Mouse (Mus musculus) myocyte (in vitro differentiated cells): ENCODE results near the gene Cfap65. TPM values are rescaled to one million over a fixed set of nuclear protein-coding genes. Genes with fewer than 3 reads are reported as not detected.

Experiments used
- H3K27me3 ChIP-seq: one replicate; pipeline ENCODE4 v1.6.1; 2011; ENCODE audit not compliant: control insufficient read depth, insufficient read depth, insufficient read length
- H3K36me3 ChIP-seq: one replicate; pipeline ENCODE4 v1.6.1; 2011; ENCODE audit not compliant: control insufficient read depth, insufficient read depth
- H3K4me2 ChIP-seq: one replicate; pipeline ENCODE4 v1.6.1; 2011; ENCODE audit warnings: low read depth, control low read depth
- H3K4me3 ChIP-seq: one replicate; pipeline ENCODE4 v1.5.1; 2011; ENCODE audit warnings: mild to moderate bottlenecking, control low read depth, moderate library complexity
- H3K79me2 ChIP-seq: one replicate; pipeline ENCODE4 v1.6.1; 2011; ENCODE audit not compliant: control insufficient read depth, insufficient read depth
- H3ac ChIP-seq: one replicate; pipeline ENCODE4 v1.6.1; 2011; ENCODE audit not compliant: control insufficient read depth, insufficient read length
- CEBPB ChIP-seq: IDR thresholded peaks from 2 replicates; pipeline ENCODE4 v1.6.1; 2011; ENCODE audit warnings: mild to moderate bottlenecking, moderate library complexity; ENCODE audit not compliant: poor library complexity, insufficient read depth, severe bottlenecking
- E2F4 ChIP-seq: IDR thresholded peaks from one replicate; pipeline ENCODE4 v1.6.1; 2011; ENCODE audit warnings: mild to moderate bottlenecking, control low read depth, moderate library complexity; ENCODE audit not compliant: insufficient read depth
- MAX ChIP-seq: IDR thresholded peaks from one replicate; pipeline ENCODE4 v1.6.1; 2011; ENCODE audit warnings: low read depth, mild to moderate bottlenecking, control low read depth
- MYOD1 ChIP-seq, 3 experiments: IDR thresholded peaks; one replicate each; pipeline ENCODE4 v1.6.1; 2011; ENCODE audit warnings: control low read depth in 2 of 3, low read depth in 2 of 3, mild to moderate bottlenecking in 2 of 3, moderate library complexity in 1 of 3; ENCODE audit not compliant: insufficient read length in 2 of 3, control insufficient read depth in 1 of 3
- MYOG ChIP-seq, 3 experiments: IDR thresholded peaks; one replicate each; pipeline ENCODE4 v1.6.1; 2011; ENCODE audit warnings: control low read depth in 2 of 3, low read depth in 2 of 3, mild to moderate bottlenecking in 2 of 3; ENCODE audit not compliant: insufficient read length in 2 of 3, control insufficient read depth in 1 of 3, insufficient read depth in 1 of 3
- POLR2A ChIP-seq: IDR thresholded peaks from one replicate; pipeline ENCODE4 v1.6.1; 2011; ENCODE audit warnings: low read depth, mild to moderate bottlenecking, control low read depth, moderate library complexity; ENCODE audit not compliant: insufficient read length
- POLR2AphosphoS2 ChIP-seq: IDR thresholded peaks from one replicate; pipeline ENCODE4 v1.6.1; 2011; ENCODE audit warnings: low read depth, control low read depth; ENCODE audit not compliant: insufficient read length
- REST ChIP-seq: IDR thresholded peaks from one replicate; pipeline ENCODE4 v1.6.1; 2011; ENCODE audit warnings: mild to moderate bottlenecking, control low read depth, moderate library complexity; ENCODE audit not compliant: insufficient read depth, insufficient read length
- SRF ChIP-seq: IDR thresholded peaks from one replicate; pipeline ENCODE4 v1.6.1; 2011; ENCODE audit warnings: low read depth; ENCODE audit not compliant: control insufficient read depth, insufficient read length
- TCF12 ChIP-seq: IDR thresholded peaks from one replicate; pipeline ENCODE4 v1.6.1; 2011; ENCODE audit warnings: mild to moderate bottlenecking, control low read depth; ENCODE audit not compliant: poor library complexity, insufficient read depth, severe bottlenecking
- TCF3 ChIP-seq: IDR thresholded peaks from one replicate; pipeline ENCODE4 v1.6.1; 2011; ENCODE audit warnings: low read depth, control low read depth; ENCODE audit not compliant: insufficient read length
- USF1 ChIP-seq: IDR thresholded peaks from one replicate; pipeline ENCODE4 v1.6.1; 2011; ENCODE audit warnings: low read depth, mild to moderate bottlenecking, control low read depth, moderate library complexity
- polyA plus RNA-seq: library from polyadenylated mRNA; unstranded; fragments of >200 nt; fragmentation: generic; extraction: Trizol; gene quantifications from one replicate; pipeline ENCODE4 v1.2.1, GENCODE M21; 2012; ENCODE audit warnings: missing spikeins

Gene Cfap65
- polyA plus RNA-seq, 1 experiment = not detected

GRCm38 (mm10) chr1:74961722-74962121 lies 26.3 kb upstream of the Cfap65 start:
- Histone ChIP-seq H3ac (no peak overlapping the region), H3K27me3 (peaks cover 47% of the 10 kb centered on the region), H3K79me2 (no peaks in the 10 kb centered on the region), H3K36me3 (no peaks in the 10 kb centered on the region), H3K4me3 (no peak overlapping the region), H3K4me2 (no peak overlapping the region)
- TF ChIP-seq POLR2AphosphoS2 (no peak), POLR2A (no peak), TCF3 (no peak), MAX (no peak), SRF (no peak), CEBPB (no peak), TCF12 (no peak), E2F4 (no peak), REST (no peak), MYOD1 (IDR thresholded peaks at IDR 0.05; ENCODE audit: control insufficient read depth in 1 of 3, insufficient read length in 2 of 3, low read depth in 2 of 3) (no peak), MYOG (IDR thresholded peaks at IDR 0.05; ENCODE audit: control insufficient read depth in 1 of 3, insufficient read depth in 1 of 3, insufficient read length in 2 of 3, low read depth in 2 of 3) (no peak), USF1 (no peak)

DNA sequence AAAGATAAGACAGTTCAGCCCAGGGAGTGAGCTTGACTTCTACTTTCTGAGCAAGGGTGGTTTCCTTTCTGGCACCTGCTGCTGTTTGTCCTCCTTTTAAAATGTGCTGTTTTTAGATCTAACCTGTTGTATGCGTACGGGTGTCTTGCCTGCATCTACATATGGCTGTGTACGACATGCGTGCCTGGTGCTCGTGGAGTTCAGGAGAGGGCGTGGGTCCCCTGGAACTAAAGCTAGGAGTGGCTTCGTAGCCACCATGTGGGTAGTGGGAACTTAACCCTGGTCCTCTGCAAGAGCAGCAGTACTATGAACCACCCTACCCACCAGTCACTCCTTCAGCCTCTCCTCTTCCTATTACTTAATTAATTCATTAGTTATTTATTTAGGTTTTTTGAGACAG lies 24.7 kb upstream of the Cfap65 start:
- no peak overlapping the region for H3ac ChIP-seq
- no peak overlapping the region for H3K4me3 ChIP-seq
- no peaks in the 10 kb centered on the region for H3K79me2 ChIP-seq
- no peak overlapping the region for H3K4me2 ChIP-seq
- H3K36me3 ChIP-seq = no peaks in the 10 kb centered on the region
- no peak for TF ChIP-seq SRF
- TF ChIP-seq MYOD1 (IDR thresholded peaks at IDR 0.05; ENCODE audit: control insufficient read depth in 1 of 3, insufficient read length in 2 of 3, low read depth in 2 of 3) = no peak
- TF ChIP-seq E2F4 = no peak
- TF ChIP-seq CEBPB = no peak
- TF ChIP-seq TCF3 = no peak
- no peak for TF ChIP-seq REST
- TF ChIP-seq MYOG (IDR thresholded peaks at IDR 0.05; ENCODE audit: control insufficient read depth in 1 of 3, insufficient read depth in 1 of 3, insufficient read length in 2 of 3, low read depth in 2 of 3) = no peak
- TF ChIP-seq POLR2A = no peak
- no peak for TF ChIP-seq MAX
- TF ChIP-seq TCF12 = no peak
- no peak for TF ChIP-seq POLR2AphosphoS2
- no peak for TF ChIP-seq USF1
- peaks cover 53% of the 10 kb centered on the region for H3K27me3 ChIP-seq

DNA sequence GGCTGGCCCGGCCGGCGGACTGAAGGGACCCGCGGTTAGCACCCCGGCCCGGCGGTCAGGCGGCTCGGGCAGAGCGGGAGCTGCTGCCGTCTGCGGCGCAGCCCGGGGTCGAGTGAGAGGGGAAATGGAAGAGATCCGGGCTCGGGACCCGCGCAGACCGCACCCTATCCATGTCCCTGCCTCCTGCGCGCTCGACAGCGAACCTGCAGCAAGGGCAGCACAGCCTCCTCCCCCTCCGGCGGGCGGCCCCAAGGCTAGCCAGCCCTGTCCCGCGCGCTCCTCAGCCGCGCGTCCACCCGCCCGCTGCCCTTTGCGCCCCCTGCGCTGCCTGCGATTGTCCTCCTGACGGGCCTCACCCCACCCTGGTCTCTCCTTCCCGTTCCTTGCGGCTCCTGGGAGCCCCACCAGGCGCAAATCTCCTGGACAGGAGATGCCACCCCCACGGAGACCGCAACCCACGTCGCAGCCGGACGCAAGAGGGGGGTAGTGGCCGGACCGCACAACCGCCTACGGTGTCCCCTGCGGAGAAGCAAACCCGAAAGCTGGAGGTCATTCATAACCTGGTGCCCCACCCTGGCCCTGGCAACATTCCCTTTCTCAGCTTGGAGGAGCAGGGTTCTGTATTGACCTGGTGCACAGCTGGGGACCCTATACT lies 16.3 kb upstream of the Cfap65 start, which contains the start of gene Ihh:
Gene Ihh (minus strand): TSS at position 117 of the 655 bp plus-strand sequence.
- Histone ChIP-seq H3K36me3 (no peaks in the 10 kb centered on the region), H3K27me3 (peaks cover 77% of the 10 kb centered on the region), H3ac (no peak within 1 kb of the TSS), H3K4me2 (no peak within 1 kb of the TSS), H3K4me3 (no peak within 1 kb of the TSS), H3K79me2 (no peaks in the 10 kb centered on the region)
- TF ChIP-seq USF1 (no peak), MYOD1 (IDR thresholded peaks at IDR 0.05; ENCODE audit: control insufficient read depth in 1 of 3, insufficient read length in 2 of 3, low read depth in 2 of 3) (no peak), CEBPB (no peak), TCF3 (no peak), POLR2AphosphoS2 (no peak), MYOG (IDR thresholded peaks at IDR 0.05; ENCODE audit: control insufficient read depth in 1 of 3, insufficient read depth in 1 of 3, insufficient read length in 2 of 3, low read depth in 2 of 3) (no peak), MAX (no peak), POLR2A (no peak), SRF (no peak), REST (no peak), E2F4 (no peak), TCF12 (no peak)

DNA sequence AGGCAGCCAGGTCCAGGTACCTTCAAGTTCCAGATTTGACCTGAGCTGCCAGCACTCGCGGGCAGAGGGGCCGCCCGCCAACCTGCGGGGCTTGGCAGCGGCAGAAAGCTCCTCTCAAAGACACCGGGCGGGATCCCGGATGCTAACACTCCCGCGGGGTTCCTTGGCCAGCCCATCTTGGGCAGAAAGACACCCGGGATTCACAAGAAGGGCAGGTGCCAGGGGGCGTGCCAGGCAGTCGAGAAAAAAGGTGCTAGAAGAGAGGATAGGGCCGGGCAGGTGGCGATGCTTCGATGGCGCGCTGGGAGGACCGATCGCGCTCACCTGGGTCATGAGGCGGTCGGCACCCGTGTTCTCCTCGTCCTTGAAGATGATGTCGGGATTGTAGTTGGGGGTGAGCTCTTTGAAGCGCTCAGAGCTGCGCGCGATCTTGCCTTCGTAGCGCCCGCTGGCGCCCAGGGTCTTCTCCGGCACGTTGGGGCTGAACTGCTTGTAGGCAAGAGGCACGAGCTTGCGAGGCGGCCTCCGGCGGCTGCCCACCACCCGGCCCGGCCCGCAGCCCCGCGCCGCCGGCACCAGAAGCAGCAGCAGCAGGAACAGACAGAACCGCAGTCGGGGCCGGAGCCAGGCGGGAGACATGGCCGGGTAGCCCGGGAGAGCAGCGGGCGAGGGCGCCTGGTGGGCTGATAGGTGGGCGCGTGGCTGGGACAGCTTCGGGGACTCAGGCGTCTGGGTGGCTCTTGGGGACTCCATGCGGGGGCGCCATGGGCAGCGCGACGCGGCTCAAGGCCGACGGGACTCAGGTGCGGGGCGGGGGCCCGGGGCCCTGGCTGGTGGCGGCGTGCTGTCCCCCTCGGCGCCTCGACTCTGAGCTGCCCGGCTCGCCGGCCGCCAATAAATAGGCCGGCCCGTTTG lies 15.4 kb upstream of the Cfap65 start:
- H3K36me3 ChIP-seq = no peaks in the 10 kb centered on the region

More for the DNA sequence above, 15.4 kb upstream of the Cfap65 start:
- no peak overlapping the region for H3K4me2 ChIP-seq
- H3K79me2 ChIP-seq = no peaks in the 10 kb centered on the region
- H3ac ChIP-seq = no peak overlapping the region
- no peak overlapping the region for H3K4me3 ChIP-seq
- peaks cover 80% of the 10 kb centered on the region for H3K27me3 ChIP-seq
- TF ChIP-seq USF1 (no peak), SRF (no peak), TCF3 (no peak), TCF12 (no peak), CEBPB (no peak), MYOG (IDR thresholded peaks at IDR 0.05; ENCODE audit: control insufficient read depth in 1 of 3, insufficient read depth in 1 of 3, insufficient read length in 2 of 3, low read depth in 2 of 3) (no peak), POLR2A (no peak), MYOD1 (IDR thresholded peaks at IDR 0.05; ENCODE audit: control insufficient read depth in 1 of 3, insufficient read length in 2 of 3, low read depth in 2 of 3) (no peak), REST (no peak), MAX (no peak), POLR2AphosphoS2 (no peak), E2F4 (no peak)
